Mouse (Mus musculus): Measurements from ENCODE around the gene Hk1. TPM values are rescaled to one million over a fixed set of nuclear protein-coding genes. Genes with fewer than 3 reads are reported as not detected.

Hk1 gene
- polyA plus RNA-seq, 1 experiment from 2014 or later, result 28.4 TPM

DNA sequence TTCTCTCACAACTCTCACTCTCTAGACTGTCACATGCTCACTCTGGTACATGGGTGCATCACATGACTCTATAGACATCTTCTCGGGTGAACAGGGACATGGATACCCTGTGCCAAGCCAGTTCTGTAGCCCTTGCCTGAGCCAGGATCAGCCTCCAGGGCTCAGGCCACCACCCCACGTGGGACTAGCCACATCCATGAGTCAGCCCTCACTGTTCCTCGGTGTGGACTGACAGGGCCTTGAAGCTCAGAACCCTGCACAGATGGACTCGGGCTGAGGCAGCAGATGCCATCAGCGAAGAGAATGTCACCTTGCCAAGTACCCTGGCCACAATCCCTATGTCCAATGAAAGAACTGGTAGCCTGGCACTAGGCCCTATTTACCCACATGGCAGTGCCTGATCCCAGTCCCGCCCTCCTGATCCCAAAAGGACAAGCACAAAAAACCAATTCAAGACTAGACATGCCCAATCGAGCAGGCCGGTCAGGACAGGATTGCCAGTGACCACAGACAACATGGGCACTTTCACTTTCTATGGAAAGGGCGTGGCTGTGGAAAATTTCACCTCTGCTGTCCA lies 59.2 kb downstream of the Hk1 start:
- H3K4me1 ChIP-seq (ENCODE audit: control insufficient read depth, insufficient read depth, low read length), result no peaks in the 10 kb centered on the region
- H3K27ac ChIP-seq (replicated peaks; ENCODE audit: low read depth, low read length), result no peak overlapping the region
- DNase-seq (ENCODE audit: low spot score) (no peak), ATAC-seq (ENCODE audit: low read depth) (no peak)
- H3K4me2 ChIP-seq (ENCODE audit: low read depth, low read length), result no peak overlapping the region
- H3K27me3 ChIP-seq (replicated peaks; ENCODE audit: control insufficient read depth, insufficient read depth, low read length), result no peaks in the 10 kb centered on the region
- H3K4me3 ChIP-seq (ENCODE audit: low read depth, low read length), result no peak overlapping the region
- H3K9ac ChIP-seq (ENCODE audit: low read depth, low read length), result no peak overlapping the region
- H3K36me3 ChIP-seq (ENCODE audit: control insufficient read depth, insufficient read depth, low read length), result no peaks in the 10 kb centered on the region
- 87% methylated on average over 9 of the region's 9 CpGs for WGBS
- no peaks in the 10 kb centered on the region for H3K9me3 ChIP-seq (ENCODE audit: control insufficient read depth, low read length)

DNA sequence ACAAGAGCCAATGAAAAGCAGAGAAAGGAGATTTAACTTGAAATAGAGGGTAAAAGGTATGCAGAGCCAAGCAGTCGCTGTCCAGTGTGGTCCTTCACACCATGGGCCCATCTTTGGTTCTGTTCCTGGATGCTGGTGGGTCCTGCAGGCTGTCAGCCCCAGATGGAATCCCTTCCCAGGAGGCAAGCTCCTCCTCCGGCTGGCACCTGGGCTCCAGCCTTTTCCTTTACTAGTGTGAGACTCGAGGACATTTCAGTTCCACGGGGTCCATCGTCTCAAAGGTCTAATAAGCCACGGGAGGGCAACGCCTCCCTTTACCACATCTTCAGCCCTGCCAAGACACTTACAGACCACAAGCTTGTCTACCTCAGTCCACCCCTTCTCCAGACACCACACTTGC lies 60.6 kb downstream of the Hk1 start:
- no peak overlapping the region for H3K27ac ChIP-seq (replicated peaks; ENCODE audit: low read depth, low read length)
- DNase-seq (ENCODE audit: low spot score) (no peak), ATAC-seq (ENCODE audit: low read depth) (no peak)
- H3K4me1 ChIP-seq (ENCODE audit: control insufficient read depth, insufficient read depth, low read length), result no peaks in the 10 kb centered on the region
- WGBS, result 76% methylated on average over 7 of the region's 7 CpGs
- no peaks in the 10 kb centered on the region; the same call in 1 of the 2 replicates for H3K36me3 ChIP-seq (ENCODE audit: control insufficient read depth, insufficient read depth, low read length)
- H3K4me2 ChIP-seq (ENCODE audit: low read depth, low read length), result no peak overlapping the region
- no peak overlapping the region for H3K4me3 ChIP-seq (ENCODE audit: low read depth, low read length)
- no peaks in the 10 kb centered on the region for H3K27me3 ChIP-seq (replicated peaks; ENCODE audit: control insufficient read depth, insufficient read depth, low read length)
- H3K9me3 ChIP-seq (ENCODE audit: control insufficient read depth, low read length), result no peaks in the 10 kb centered on the region
- H3K9ac ChIP-seq (ENCODE audit: low read depth, low read length), result no peak overlapping the region

DNA sequence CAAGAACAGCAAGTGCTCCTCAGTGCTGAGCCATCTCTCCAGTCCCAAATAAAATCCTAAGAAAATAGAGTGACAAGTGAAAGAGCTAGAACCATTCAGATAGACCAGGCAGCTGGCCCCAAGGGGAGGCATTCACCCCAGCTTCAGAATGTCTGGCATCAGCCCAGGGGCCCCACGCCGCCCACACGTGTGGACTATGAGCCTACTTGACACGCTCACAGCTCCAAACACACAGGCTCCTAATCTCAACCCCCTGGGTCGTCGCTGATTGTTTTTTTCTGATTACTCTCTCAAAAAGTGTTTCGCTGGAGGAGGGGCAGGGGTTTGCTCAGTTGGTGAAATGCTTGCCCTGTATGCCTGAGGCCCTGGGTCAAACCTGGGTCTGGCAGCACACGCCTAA lies 63.2 kb downstream of the Hk1 start:
- no peak for ATAC-seq (ENCODE audit: low read depth)
- DNase-seq (ENCODE audit: low spot score), result no peak
- H3K27ac ChIP-seq (replicated peaks; ENCODE audit: low read depth, low read length), result no peak overlapping the region
- no peak overlapping the region for H3K4me3 ChIP-seq (ENCODE audit: low read depth, low read length)
- H3K36me3 ChIP-seq (ENCODE audit: control insufficient read depth, insufficient read depth, low read length), result no peaks in the 10 kb centered on the region; the same call in 1 of the 2 replicates
- H3K4me2 ChIP-seq (ENCODE audit: low read depth, low read length), result no peak overlapping the region
- H3K9ac ChIP-seq (ENCODE audit: low read depth, low read length), result no peak overlapping the region
- peaks cover 3% of the 10 kb centered on the region for H3K4me1 ChIP-seq (ENCODE audit: control insufficient read depth, insufficient read depth, low read length)
- WGBS, result 68% methylated on average over 8 of the region's 8 CpGs
- no peaks in the 10 kb centered on the region for H3K27me3 ChIP-seq (replicated peaks; ENCODE audit: control insufficient read depth, insufficient read depth, low read length)
- no peaks in the 10 kb centered on the region for H3K9me3 ChIP-seq (ENCODE audit: control insufficient read depth, low read length)

DNA sequence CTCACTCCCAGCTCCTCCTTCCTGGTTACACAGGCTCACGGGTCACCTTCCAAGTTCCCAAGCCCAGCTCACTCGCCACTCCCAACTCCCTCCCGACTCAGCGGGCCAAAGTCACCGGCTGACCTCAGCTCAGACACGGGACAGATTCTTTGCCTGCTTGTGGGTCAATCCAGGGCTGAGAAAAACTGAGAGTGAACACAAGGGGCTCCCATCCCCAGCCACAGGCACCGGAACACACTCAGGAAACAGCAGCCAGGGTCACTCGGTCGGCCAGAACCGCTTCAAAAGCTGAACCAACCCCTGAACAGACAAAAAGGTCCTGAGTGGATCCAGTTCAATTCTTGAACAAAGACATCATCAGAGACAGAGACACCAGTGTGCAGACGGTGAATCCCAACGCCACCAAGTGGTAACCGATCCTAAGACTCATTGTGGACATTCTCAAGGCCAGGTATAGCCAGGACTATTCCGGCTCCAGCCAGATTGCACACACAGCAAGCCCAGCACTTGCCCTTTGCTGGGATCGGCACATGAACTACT lies 65.8 kb downstream of the Hk1 start:
- DNase-seq (ENCODE audit: low spot score), result no peak
- Histone ChIP-seq H3K36me3 (ENCODE audit: control insufficient read depth, insufficient read depth, low read length) (no peaks in the 10 kb centered on the region; the same call in 1 of the 2 replicates), H3K4me2 (ENCODE audit: low read depth, low read length) (no peak overlapping the region), H3K4me1 (ENCODE audit: control insufficient read depth, insufficient read depth, low read length) (peaks cover 5% of the 10 kb centered on the region), H3K4me3 (ENCODE audit: low read depth, low read length) (no peak overlapping the region), H3K27me3 (replicated peaks; ENCODE audit: control insufficient read depth, insufficient read depth, low read length) (no peaks in the 10 kb centered on the region), H3K27ac (replicated peaks; ENCODE audit: low read depth, low read length) (no peak overlapping the region; the same call in 1 of the 2 replicates), H3K9ac (ENCODE audit: low read depth, low read length) (no peak overlapping the region), H3K9me3 (ENCODE audit: control insufficient read depth, low read length) (no peaks in the 10 kb centered on the region)
- 67% methylated on average over 14 of the region's 15 CpGs for WGBS
- ATAC-seq (ENCODE audit: low read depth), result 0 out of 2 replicates have a peak, but pooled peaks have one; percentile 24

DNA sequence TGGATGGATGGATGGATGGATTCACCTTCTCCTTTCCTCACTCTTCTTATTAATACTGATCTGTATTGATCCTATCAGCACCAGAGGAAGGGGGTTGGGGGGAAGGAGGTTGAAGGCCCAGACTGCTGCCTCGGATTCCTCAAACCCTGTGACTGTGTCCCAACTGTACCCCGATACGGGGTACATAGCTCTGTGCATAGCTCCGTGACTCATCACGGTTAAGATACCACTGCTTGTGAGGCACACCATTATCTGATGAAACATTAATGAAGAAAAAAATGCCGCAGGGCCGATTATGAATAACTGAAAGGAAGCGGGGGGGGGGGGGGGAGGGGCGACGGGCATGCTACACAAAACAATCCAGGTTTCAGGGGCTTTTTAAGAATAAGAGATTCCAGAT lies 66.6 kb downstream of the Hk1 start:
- ATAC-seq (ENCODE audit: low read depth) (no peak), DNase-seq (ENCODE audit: low spot score) (no peak)
- Histone ChIP-seq H3K36me3 (ENCODE audit: control insufficient read depth, insufficient read depth, low read length) (no peaks in the 10 kb centered on the region; the same call in 1 of the 2 replicates), H3K27me3 (replicated peaks; ENCODE audit: control insufficient read depth, insufficient read depth, low read length) (no peaks in the 10 kb centered on the region), H3K9me3 (ENCODE audit: control insufficient read depth, low read length) (no peaks in the 10 kb centered on the region), H3K4me1 (ENCODE audit: control insufficient read depth, insufficient read depth, low read length) (peaks cover 5% of the 10 kb centered on the region), H3K4me2 (ENCODE audit: low read depth, low read length) (no peak overlapping the region), H3K4me3 (ENCODE audit: low read depth, low read length) (no peak overlapping the region), H3K27ac (replicated peaks; ENCODE audit: low read depth, low read length) (no peak overlapping the region), H3K9ac (ENCODE audit: low read depth, low read length) (no peak overlapping the region)
- 77% methylated on average over 10 of the region's 10 CpGs for WGBS

DNA sequence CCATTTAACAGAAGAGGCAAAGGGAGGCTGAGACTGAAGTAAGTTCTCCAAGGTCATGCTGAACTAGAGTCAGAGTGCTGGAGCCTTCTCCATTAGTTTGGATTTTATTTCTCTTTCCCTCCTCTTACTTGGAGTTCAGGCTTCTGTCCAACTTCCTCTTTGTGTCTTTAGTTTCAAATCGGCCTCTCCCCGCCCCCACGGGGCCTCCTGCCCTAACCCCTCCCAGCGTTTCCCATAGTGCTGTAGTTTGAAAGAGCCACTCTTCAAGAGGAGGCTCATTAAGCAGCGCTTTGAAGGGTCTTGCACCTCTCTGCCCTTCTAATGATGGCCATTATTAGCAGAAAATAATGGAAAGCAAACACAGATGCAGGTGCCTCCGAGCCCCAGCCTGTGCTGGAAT lies 68.2 kb downstream of the Hk1 start:
- H3K4me2 ChIP-seq (ENCODE audit: low read depth, low read length), result no peak overlapping the region
- H3K27me3 ChIP-seq (replicated peaks; ENCODE audit: control insufficient read depth, insufficient read depth, low read length), result no peaks in the 10 kb centered on the region
- ATAC-seq (ENCODE audit: low read depth) (peak; percentile 41; the same call in 1 of the 2 replicates), DNase-seq (ENCODE audit: low spot score) (peak; percentile 71)
- H3K27ac ChIP-seq (replicated peaks; ENCODE audit: low read depth, low read length), result no peak overlapping the region
- WGBS, result 33% methylated on average over 6 of the region's 6 CpGs
- no peaks in the 10 kb centered on the region; the same call in 1 of the 2 replicates for H3K36me3 ChIP-seq (ENCODE audit: control insufficient read depth, insufficient read depth, low read length)
- no peaks in the 10 kb centered on the region for H3K9me3 ChIP-seq (ENCODE audit: control insufficient read depth, low read length)
- no peak overlapping the region for H3K4me3 ChIP-seq (ENCODE audit: low read depth, low read length)
- H3K9ac ChIP-seq (ENCODE audit: low read depth, low read length), result no peak overlapping the region
- peaks cover 5% of the 10 kb centered on the region for H3K4me1 ChIP-seq (ENCODE audit: control insufficient read depth, insufficient read depth, low read length)

DNA sequence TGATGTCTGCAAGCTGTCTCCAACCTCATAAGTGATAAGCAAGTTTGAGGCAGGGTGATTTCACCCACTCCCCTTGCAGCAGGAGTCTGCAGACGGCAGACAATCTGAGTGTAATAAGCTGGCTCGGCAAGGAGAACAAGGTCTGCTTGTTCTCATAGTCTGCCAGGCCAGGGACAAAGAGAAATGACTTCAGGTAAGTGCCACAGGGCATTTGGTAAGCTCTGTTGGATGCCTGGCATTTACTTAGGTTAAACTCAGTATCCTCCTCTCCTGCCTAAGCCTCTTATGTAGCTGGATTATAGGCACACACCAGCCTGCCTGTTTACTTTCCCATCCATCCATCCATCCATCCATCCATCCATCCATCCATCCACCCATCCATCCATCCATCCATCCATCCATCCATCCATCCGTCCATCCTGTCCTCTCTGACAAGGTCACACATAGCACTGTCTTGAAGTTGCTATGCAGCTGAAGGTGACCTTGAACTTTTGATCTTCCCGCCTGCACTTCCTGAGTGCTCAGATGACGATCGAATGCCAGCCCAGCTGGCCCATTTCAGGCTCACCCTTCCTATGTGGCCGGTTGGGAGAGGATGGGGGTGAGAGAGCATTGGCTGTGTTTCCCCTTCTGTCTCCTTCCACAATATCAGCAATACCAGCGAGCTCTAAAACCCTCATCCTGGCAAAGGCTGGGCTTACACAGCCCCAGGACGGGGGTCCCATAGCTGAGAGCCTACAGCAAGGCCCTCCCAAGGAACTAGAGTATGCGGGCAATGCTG lies 69.3 kb downstream of the Hk1 start:
- no peaks in the 10 kb centered on the region for H3K9me3 ChIP-seq (ENCODE audit: control insufficient read depth, low read length)
- ATAC-seq (ENCODE audit: low read depth), result no peak

DNA sequence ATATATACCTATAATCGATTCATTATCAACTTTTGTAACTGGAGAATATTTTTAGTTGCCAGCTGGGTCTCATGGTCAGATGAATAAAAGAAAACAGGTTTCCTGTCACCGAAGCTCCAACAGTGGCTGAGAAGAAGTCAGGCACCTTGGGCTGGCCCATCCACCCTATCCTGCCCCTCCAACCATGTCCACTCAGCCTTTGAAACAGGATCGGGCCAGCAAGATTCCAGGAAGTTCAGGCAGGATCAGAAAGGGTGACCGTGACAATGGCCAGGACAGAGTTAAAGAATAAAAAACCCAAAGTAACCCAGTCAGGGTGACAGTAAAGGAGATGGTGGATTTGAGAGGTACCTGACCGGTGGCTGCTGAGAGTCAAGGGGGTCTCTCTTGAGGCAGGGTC lies 70.1 kb downstream of the Hk1 start:
- no peak overlapping the region for H3K9ac ChIP-seq (ENCODE audit: low read depth, low read length)
- H3K9me3 ChIP-seq (ENCODE audit: control insufficient read depth, low read length), result no peaks in the 10 kb centered on the region
- ATAC-seq (ENCODE audit: low read depth), result no peak
- WGBS, result 71% methylated on average over 5 of the region's 5 CpGs
- no peak for DNase-seq (ENCODE audit: low spot score)
- peaks cover 5% of the 10 kb centered on the region for H3K4me1 ChIP-seq (ENCODE audit: control insufficient read depth, insufficient read depth, low read length)
- no peak overlapping the region for H3K4me3 ChIP-seq (ENCODE audit: low read depth, low read length)
- no peak overlapping the region for H3K27ac ChIP-seq (replicated peaks; ENCODE audit: low read depth, low read length)
- no peaks in the 10 kb centered on the region; the same call in 1 of the 2 replicates for H3K36me3 ChIP-seq (ENCODE audit: control insufficient read depth, insufficient read depth, low read length)
- H3K27me3 ChIP-seq (replicated peaks; ENCODE audit: control insufficient read depth, insufficient read depth, low read length), result no peaks in the 10 kb centered on the region
- H3K4me2 ChIP-seq (ENCODE audit: low read depth, low read length), result no peak overlapping the region

More for the DNA sequence above, 69.3 kb downstream of the Hk1 start:
- H3K4me1 ChIP-seq (ENCODE audit: control insufficient read depth, insufficient read depth, low read length), result peaks cover 5% of the 10 kb centered on the region
- 74% methylated on average over 10 of the region's 10 CpGs for WGBS
- H3K4me3 ChIP-seq (ENCODE audit: low read depth, low read length), result no peak overlapping the region
- no peak for DNase-seq (ENCODE audit: low spot score)
- H3K27me3 ChIP-seq (replicated peaks; ENCODE audit: control insufficient read depth, insufficient read depth, low read length), result no peaks in the 10 kb centered on the region
- H3K27ac ChIP-seq (replicated peaks; ENCODE audit: low read depth, low read length), result no peak overlapping the region
- H3K4me2 ChIP-seq (ENCODE audit: low read depth, low read length), result no peak overlapping the region
- no peak overlapping the region for H3K9ac ChIP-seq (ENCODE audit: low read depth, low read length)
- H3K36me3 ChIP-seq (ENCODE audit: control insufficient read depth, insufficient read depth, low read length), result no peaks in the 10 kb centered on the region; the same call in 1 of the 2 replicates

Data from embryonic facial prominence, embryonic 14.5 days (tissue).